Mouse (Mus musculus) spleen, adult 2 months (tissue): Measurements from ENCODE around the gene Prkcq. TPM values are rescaled to one million over a fixed set of nuclear protein-coding genes. Genes with fewer than 3 reads are reported as not detected.

Source experiments
- DNase-seq, 2 experiments: peaks; one replicate each; pipeline versions ENCODE4 v3.0.0 to v3.0.0-alpha.2; 2012 to 2021; ENCODE audit warnings: low spot score in 2 of 2, low read depth in 1 of 2
- H3K27ac ChIP-seq: fragments of 200-500 bp; 2 replicates; pipeline ENCODE4 v1.5.1; 2012; ENCODE audit warnings: low read length, inconsistent platforms; ENCODE audit not compliant: insufficient read depth
- H3K27me3 ChIP-seq: fragments of 200-500 bp; 2 replicates; pipeline ENCODE4 v1.6.1; 2012; ENCODE audit warnings: mild to moderate bottlenecking, moderate library complexity, low read length, inconsistent platforms; ENCODE audit not compliant: control insufficient read depth, insufficient read depth
- H3K36me3 ChIP-seq: fragments of 200-500 bp; 2 replicates; pipeline ENCODE4 v1.6.1; 2012; ENCODE audit warnings: mild to moderate bottlenecking, low read length, inconsistent platforms; ENCODE audit not compliant: control insufficient read depth, insufficient read depth
- H3K4me1 ChIP-seq: fragments of 200-500 bp; 2 replicates; pipeline ENCODE4 v1.6.1; 2011; ENCODE audit warnings: inconsistent platforms; ENCODE audit not compliant: control insufficient read depth, insufficient read depth, insufficient read length
- H3K4me3 ChIP-seq: fragments of 200-500 bp; 2 replicates; pipeline ENCODE4 v1.5.1; 2011; ENCODE audit warnings: mild to moderate bottlenecking, inconsistent platforms; ENCODE audit not compliant: insufficient read depth, insufficient read length; ENCODE audit errors: extremely low read depth
- CTCF ChIP-seq: fragments of 200-500 bp; IDR thresholded peaks from 2 replicates; pipeline ENCODE4 v1.5.1; 2011; ENCODE audit warnings: mild to moderate bottlenecking, inconsistent platforms; ENCODE audit not compliant: insufficient read depth, insufficient read length, insufficient replicate concordance; ENCODE audit errors: extremely low read depth
- POLR2A ChIP-seq: fragments of 200-500 bp; IDR thresholded peaks from 2 replicates; pipeline ENCODE4 v1.6.1; 2011; ENCODE audit warnings: low read depth, low read length, inconsistent platforms
- WGBS: fragments of 180-500 bp; shearing (Covaris S2); methylation state at CpG from one replicate; pipeline ENCODE4 v1.1.7; 2018; 5-methylcytosine and 5-hydroxymethylcytosine counted together
- polyA plus RNA-seq: library from polyadenylated mRNA; depleted of rRNA; stranded (reverse); fragments of >200 nt; gene quantifications from 2 replicates; pipeline ENCODE4 v1.2.3, GENCODE M21; 2012

Gene Prkcq
- polyA plus RNA-seq, 1 experiment: 9.3 TPM

GRCm38 (mm10) chr2:11204232-11204631, 32.3 kb downstream of the Prkcq start:
- DNase-seq: peak in 1 of 2 experiments; percentile 22
- no peak for TF ChIP-seq CTCF
- TF ChIP-seq POLR2A: no peak
- Histone ChIP-seq H3K27ac (peak overlapping the region; percentile 88), H3K4me3 (no peak overlapping the region), H3K27me3 (no peaks in the 10 kb centered on the region), H3K4me1 (peaks cover 13% of the 10 kb centered on the region), H3K36me3 (no peaks in the 10 kb centered on the region)
- 55% methylated on average over 5 of the region's 5 CpGs for WGBS

- Histone ChIP-seq H3K36me3 (no peaks in the 10 kb centered on the region), H3K27ac (peak overlapping the region; percentile 88), H3K4me3 (no peak overlapping the region), H3K4me1 (peaks cover 10% of the 10 kb centered on the region), H3K27me3 (no peaks in the 10 kb centered on the region)
- TF ChIP-seq POLR2A (no peak), CTCF (no peak)
- 65% methylated on average over 9 of the region's 9 CpGs for WGBS
- no peak for DNase-seq
These were observed 33.1 kb downstream of the Prkcq start for GRCm38 (mm10) chr2:11204961-11205360.

GRCm38 (mm10) chr2:11205720-11206119, 33.8 kb downstream of the Prkcq start:
- H3K27ac ChIP-seq: peak overlapping the region; percentile 24; the same call in 1 of the 2 replicates
- 59% methylated on average over 6 of the region's 6 CpGs for WGBS
- H3K27me3 ChIP-seq: no peaks in the 10 kb centered on the region
- H3K4me3 ChIP-seq: no peak overlapping the region
- TF ChIP-seq POLR2A: no peak
- TF ChIP-seq CTCF: no peak
- DNase-seq: no peak
- no peaks in the 10 kb centered on the region for H3K36me3 ChIP-seq
- peaks cover 7% of the 10 kb centered on the region for H3K4me1 ChIP-seq

- no peak overlapping the region for H3K4me3 ChIP-seq
- no peaks in the 10 kb centered on the region for H3K27me3 ChIP-seq
- TF ChIP-seq POLR2A (no peak), CTCF (no peak)
- H3K27ac ChIP-seq: no peak overlapping the region
- H3K4me1 ChIP-seq: peaks cover 7% of the 10 kb centered on the region; the same call in 1 of the 2 replicates
- DNase-seq: no peak
- no peaks in the 10 kb centered on the region for H3K36me3 ChIP-seq
- 24% methylated on average over 9 of the region's 9 CpGs for WGBS
These were observed 36.4 kb downstream of the Prkcq start for GRCm38 (mm10) chr2:11208263-11208662.

GRCm38 (mm10) chr2:11209335-11209734, 37.4 kb downstream of the Prkcq start:
- Histone ChIP-seq H3K27me3 (no peaks in the 10 kb centered on the region), H3K4me1 (peaks cover 3% of the 10 kb centered on the region; the same call in 1 of the 2 replicates), H3K4me3 (no peak overlapping the region), H3K36me3 (no peaks in the 10 kb centered on the region), H3K27ac (no peak overlapping the region)
- no peak for DNase-seq
- no peak for TF ChIP-seq POLR2A
- no peak for TF ChIP-seq CTCF
- WGBS: 80% methylated on average over 6 of the region's 6 CpGs

GRCm38 (mm10) chr2:11210241-11210916, 38.5 kb downstream of the Prkcq start:
- Histone ChIP-seq H3K4me3 (no peak overlapping the region), H3K36me3 (no peaks in the 10 kb centered on the region), H3K27ac (no peak overlapping the region), H3K27me3 (no peaks in the 10 kb centered on the region), H3K4me1 (no peaks in the 10 kb centered on the region; the same call in 1 of the 2 replicates)
- 85% methylated on average over 8 of the region's 8 CpGs for WGBS
- DNase-seq: no peak
- TF ChIP-seq POLR2A (no peak), CTCF (no peak)

- TF ChIP-seq POLR2A (no peak), CTCF (no peak)
- DNase-seq: no peak
- Histone ChIP-seq H3K4me3 (no peak overlapping the region), H3K36me3 (no peaks in the 10 kb centered on the region), H3K27me3 (no peaks in the 10 kb centered on the region), H3K27ac (no peak overlapping the region), H3K4me1 (no peaks in the 10 kb centered on the region; the same call in 1 of the 2 replicates)
- 62% methylated on average over 7 of the region's 7 CpGs for WGBS
These were observed 40.2 kb downstream of the Prkcq start for GRCm38 (mm10) chr2:11211961-11212562.
